Mouse (Mus musculus): ENCODE data around the gene Eif4h. TPM values are rescaled to one million over a fixed set of nuclear protein-coding genes. Genes with fewer than 3 reads are reported as not detected.

The Eif4h gene
- polyA plus RNA-seq, 1 experiment from 2014 or later = 455 TPM

GRCm38 (mm10) chr5:134647394-134647793 is 8.1 kb upstream of the Eif4h start:
- Histone ChIP-seq H3K36me3 (no peaks in the 10 kb centered on the region), H3K4me3 (no peak overlapping the region), H3K27ac (replicated peaks) (no peak overlapping the region), H3K9ac (replicated peaks) (no peak overlapping the region), H3K4me2 (replicated peaks) (no peak overlapping the region), H3K27me3 (no peaks in the 10 kb centered on the region), H3K9me3 (no peaks in the 10 kb centered on the region), H3K4me1 (no peaks in the 10 kb centered on the region)
- 85% methylated on average over 2 of the region's 2 CpGs for WGBS
- no peak for ATAC-seq (ENCODE audit: low FRiP score, low read depth)

DNA sequence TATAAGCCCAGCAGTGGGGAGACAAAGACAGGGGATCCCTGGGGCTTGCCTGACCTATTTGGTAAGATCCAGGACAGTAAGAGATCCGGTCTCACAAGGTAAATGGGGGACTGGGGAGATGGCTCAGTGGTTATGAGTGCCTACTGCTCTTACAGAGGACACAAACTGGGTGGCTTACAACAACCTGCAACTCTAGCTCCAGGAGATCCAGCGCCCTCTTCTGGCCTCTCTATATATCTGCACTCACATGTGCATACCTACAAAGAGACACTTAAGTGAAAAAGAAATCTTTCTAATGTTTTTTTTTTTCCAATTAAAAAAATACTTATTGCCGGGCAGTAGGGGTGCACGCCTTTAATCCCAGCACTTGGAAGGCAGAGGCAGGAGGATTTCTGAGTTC is 7.2 kb upstream of the Eif4h start:
- no peak for ATAC-seq (ENCODE audit: low FRiP score, low read depth)
- no peak overlapping the region for H3K27ac ChIP-seq (replicated peaks)
- no peak overlapping the region for H3K4me2 ChIP-seq (replicated peaks)
- no peaks in the 10 kb centered on the region for H3K4me1 ChIP-seq
- no peaks in the 10 kb centered on the region for H3K27me3 ChIP-seq
- H3K9ac ChIP-seq (replicated peaks) = no peak overlapping the region
- 70% methylated on average over 4 of the region's 4 CpGs for WGBS
- no peaks in the 10 kb centered on the region for H3K9me3 ChIP-seq
- H3K36me3 ChIP-seq = no peaks in the 10 kb centered on the region
- no peak overlapping the region for H3K4me3 ChIP-seq

GRCm38 (mm10) chr5:134644643-134645118 is 5.4 kb upstream of the Eif4h start:
- WGBS = 77% methylated on average over 8 of the region's 8 CpGs
- H3K4me1 ChIP-seq = 0 out of 2 replicates have a peak, but pooled peaks cover 3% of the 10 kb centered on the region
- no peak overlapping the region for H3K4me3 ChIP-seq
- ATAC-seq (ENCODE audit: low FRiP score, low read depth) = no peak
- H3K27ac ChIP-seq (replicated peaks) = no peak overlapping the region
- H3K9ac ChIP-seq (replicated peaks) = no peak overlapping the region
- no peak overlapping the region for H3K4me2 ChIP-seq (replicated peaks)
- H3K9me3 ChIP-seq = no peaks in the 10 kb centered on the region
- H3K36me3 ChIP-seq = no peaks in the 10 kb centered on the region
- H3K27me3 ChIP-seq = no peaks in the 10 kb centered on the region

GRCm38 (mm10) chr5:134644121-134644520 is 4.8 kb upstream of the Eif4h start:
- 67% methylated on average over 1 of the region's 1 CpGs for WGBS
- Histone ChIP-seq H3K27me3 (no peaks in the 10 kb centered on the region), H3K4me2 (replicated peaks) (no peak overlapping the region), H3K36me3 (no peaks in the 10 kb centered on the region), H3K4me3 (no peak overlapping the region), H3K9me3 (no peaks in the 10 kb centered on the region), H3K4me1 (0 out of 2 replicates have a peak, but pooled peaks cover 5% of the 10 kb centered on the region), H3K27ac (replicated peaks) (no peak overlapping the region), H3K9ac (replicated peaks) (no peak overlapping the region)
- ATAC-seq (ENCODE audit: low FRiP score, low read depth) = no peak

GRCm38 (mm10) chr5:134640371-134640770 is 1.1 kb upstream of the Eif4h start:
- ATAC-seq (ENCODE audit: low FRiP score, low read depth) = no peak
- no peaks in the 10 kb centered on the region for H3K9me3 ChIP-seq
- 81% methylated on average over 3 of the region's 3 CpGs for WGBS
- H3K4me3 ChIP-seq = no peak overlapping the region
- H3K9ac ChIP-seq (replicated peaks) = no peak overlapping the region
- H3K27ac ChIP-seq (replicated peaks) = no peak overlapping the region
- H3K36me3 ChIP-seq = peaks cover 13% of the 10 kb centered on the region
- no peaks in the 10 kb centered on the region for H3K27me3 ChIP-seq
- peaks cover 12% of the 10 kb centered on the region for H3K4me1 ChIP-seq
- no peak overlapping the region for H3K4me2 ChIP-seq (replicated peaks)

DNA sequence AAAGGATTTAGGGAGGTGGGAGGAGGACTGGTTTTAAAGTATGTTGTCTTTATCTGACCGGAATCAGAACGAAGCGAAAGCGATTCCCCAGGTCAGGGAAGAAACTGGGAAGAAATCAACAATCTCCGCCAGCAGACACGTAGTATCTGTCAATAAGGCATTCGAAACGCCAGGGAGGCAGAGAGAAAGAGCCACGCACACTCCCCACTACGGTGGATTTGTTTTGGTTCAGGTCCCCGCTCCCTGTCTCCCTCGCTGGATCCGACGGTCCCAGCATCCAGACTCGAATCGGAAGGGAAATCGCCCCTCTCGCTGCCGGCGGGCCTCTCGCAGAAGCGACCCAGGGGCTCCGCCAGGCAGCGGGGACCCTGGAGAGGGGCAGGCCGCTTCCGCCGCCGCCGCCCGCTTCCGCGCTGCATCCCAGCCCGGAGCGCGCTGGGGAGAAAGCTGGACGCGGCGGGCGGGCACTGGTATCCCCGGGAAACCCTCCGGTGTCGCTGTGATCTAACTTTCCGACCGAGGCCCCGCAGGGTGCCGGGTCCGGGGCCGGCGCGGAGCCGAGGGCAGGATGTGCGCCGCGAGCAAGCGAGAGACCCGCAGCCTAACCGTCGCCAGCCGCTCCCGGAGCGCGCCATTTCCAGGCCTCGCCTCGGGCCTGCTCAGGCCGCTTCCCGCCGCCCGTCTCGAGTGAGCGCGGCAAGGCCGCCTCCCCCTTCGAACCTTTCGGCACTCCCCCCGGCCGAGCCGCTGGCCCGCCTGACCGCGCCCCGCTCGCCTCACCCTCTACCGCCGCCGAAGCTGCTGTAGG is 625 bp downstream of the Eif4h start:
- Histone ChIP-seq H3K27ac (replicated peaks) (peak overlapping the region; percentile 93), H3K9ac (replicated peaks) (peak overlapping the region; percentile 99), H3K4me1 (peaks cover 12% of the 10 kb centered on the region), H3K9me3 (no peaks in the 10 kb centered on the region), H3K27me3 (no peaks in the 10 kb centered on the region), H3K4me3 (peak overlapping the region; percentile 99), H3K4me2 (replicated peaks) (peak overlapping the region; percentile 79), H3K36me3 (peaks cover 25% of the 10 kb centered on the region)
- WGBS = under 1% methylated on average over 63 of the region's 85 CpGs
- peak; percentile 86; the same call in 1 of the 2 replicates for ATAC-seq (ENCODE audit: low FRiP score, low read depth)

- no peak for ATAC-seq (ENCODE audit: low FRiP score, low read depth)
- peaks cover 30% of the 10 kb centered on the region for H3K36me3 ChIP-seq
- peak overlapping the region; percentile 99 for H3K9ac ChIP-seq (replicated peaks)
- no peaks in the 10 kb centered on the region for H3K27me3 ChIP-seq
- WGBS = 39% methylated on average over 5 of the region's 5 CpGs
- no peaks in the 10 kb centered on the region for H3K9me3 ChIP-seq
- peak overlapping the region; percentile 79 for H3K4me2 ChIP-seq (replicated peaks)
- peak overlapping the region; percentile 99 for H3K4me3 ChIP-seq
- H3K27ac ChIP-seq (replicated peaks) = 0 out of 2 replicates have a peak overlapping the region, but pooled peaks have one; percentile 93
- peaks cover 16% of the 10 kb centered on the region for H3K4me1 ChIP-seq
These were observed 1.4 kb downstream of the Eif4h start for GRCm38 (mm10) chr5:134637820-134638367.

DNA sequence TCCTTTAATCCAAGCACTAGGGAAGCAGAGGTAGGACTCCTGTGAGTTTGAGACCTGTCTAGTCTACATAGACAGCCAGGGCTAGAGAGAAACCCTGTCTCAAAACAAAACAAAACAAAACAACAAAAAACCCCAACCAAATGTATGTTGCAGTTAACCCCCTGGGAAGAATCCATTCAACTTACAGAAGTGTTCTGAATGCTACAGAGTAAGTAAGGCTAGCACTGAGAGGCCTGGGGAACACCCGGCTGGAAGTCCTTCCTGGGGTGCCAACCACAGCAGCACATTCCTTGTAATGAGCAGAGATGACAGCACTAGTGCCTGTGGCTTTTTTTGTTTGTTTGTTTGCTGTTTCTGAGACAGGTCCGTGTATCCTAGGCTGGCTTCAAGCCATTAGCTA is 6.4 kb downstream of the Eif4h start:
- 75% methylated on average over 2 of the region's 2 CpGs for WGBS
- no peak overlapping the region for H3K4me3 ChIP-seq
- no peak overlapping the region for H3K9ac ChIP-seq (replicated peaks)
- peaks cover 57% of the 10 kb centered on the region for H3K36me3 ChIP-seq
- H3K4me2 ChIP-seq (replicated peaks) = no peak overlapping the region
- H3K27ac ChIP-seq (replicated peaks) = no peak overlapping the region
- no peaks in the 10 kb centered on the region for H3K27me3 ChIP-seq
- H3K9me3 ChIP-seq = no peaks in the 10 kb centered on the region
- H3K4me1 ChIP-seq = peaks cover 9% of the 10 kb centered on the region
- ATAC-seq (ENCODE audit: low FRiP score, low read depth) = no peak

GRCm38 (mm10) chr5:134630835-134631234 is 8.5 kb downstream of the Eif4h start:
- ATAC-seq (ENCODE audit: low FRiP score, low read depth) = no peak
- no peak overlapping the region for H3K4me3 ChIP-seq
- no peaks in the 10 kb centered on the region for H3K9me3 ChIP-seq
- H3K9ac ChIP-seq (replicated peaks) = no peak overlapping the region
- H3K36me3 ChIP-seq = peaks cover 69% of the 10 kb centered on the region
- no peak overlapping the region for H3K4me2 ChIP-seq (replicated peaks)
- H3K4me1 ChIP-seq = 0 out of 2 replicates have a peak, but pooled peaks cover 4% of the 10 kb centered on the region
- no peaks in the 10 kb centered on the region for H3K27me3 ChIP-seq
- no peak overlapping the region for H3K27ac ChIP-seq (replicated peaks)

- ATAC-seq (ENCODE audit: low FRiP score, low read depth) = no peak
- Histone ChIP-seq H3K27me3 (no peaks in the 10 kb centered on the region), H3K36me3 (peaks cover 72% of the 10 kb centered on the region), H3K4me1 (0 out of 2 replicates have a peak, but pooled peaks cover 4% of the 10 kb centered on the region), H3K9me3 (no peaks in the 10 kb centered on the region), H3K4me2 (replicated peaks) (no peak overlapping the region), H3K9ac (replicated peaks) (no peak overlapping the region), H3K4me3 (no peak overlapping the region), H3K27ac (replicated peaks) (no peak overlapping the region)
- WGBS = 91% methylated on average over 4 of the region's 4 CpGs
These were observed 9.8 kb downstream of the Eif4h start for GRCm38 (mm10) chr5:134629508-134629907.

GRCm38 (mm10) chr5:134622069-134622468 is 17.2 kb downstream of the Eif4h start:
- H3K9me3 ChIP-seq = no peaks in the 10 kb centered on the region
- H3K4me2 ChIP-seq (replicated peaks) = no peak overlapping the region
- no peaks in the 10 kb centered on the region for H3K27me3 ChIP-seq
- no peak for ATAC-seq (ENCODE audit: low FRiP score, low read depth)
- H3K27ac ChIP-seq (replicated peaks) = no peak overlapping the region
- no peaks in the 10 kb centered on the region for H3K4me1 ChIP-seq
- WGBS = 91% methylated on average over 2 of the region's 2 CpGs
- H3K9ac ChIP-seq (replicated peaks) = no peak overlapping the region
- no peak overlapping the region for H3K4me3 ChIP-seq
- H3K36me3 ChIP-seq = peaks cover 98% of the 10 kb centered on the region

- Histone ChIP-seq H3K9ac (replicated peaks) (no peak overlapping the region), H3K4me3 (no peak overlapping the region), H3K9me3 (no peaks in the 10 kb centered on the region), H3K27me3 (no peaks in the 10 kb centered on the region), H3K4me1 (no peaks in the 10 kb centered on the region), H3K4me2 (replicated peaks) (no peak overlapping the region), H3K27ac (replicated peaks) (no peak overlapping the region), H3K36me3 (peaks cover 93% of the 10 kb centered on the region)
- no peak for ATAC-seq (ENCODE audit: low FRiP score, low read depth)
- WGBS = 94% methylated on average over 16 of the region's 16 CpGs
These were observed 18.1 kb downstream of the Eif4h start for GRCm38 (mm10) chr5:134621099-134621640.

Measured in midbrain, embryonic 12.5 days (tissue).